Mouse (Mus musculus) small intestine, adult 2 months (tissue): ENCODE measurements around the gene Schip1. TPM values are rescaled to one million over a fixed set of nuclear protein-coding genes. Genes with fewer than 3 reads are reported as not detected.

Experiments
- H3K27ac ChIP-seq: fragments of 200-500 bp; 2 replicates; pipeline ENCODE4 v1.5.1; 2012; ENCODE audit warnings: low read depth, low read length, control low read depth, inconsistent platforms; ENCODE audit not compliant: insufficient read depth
- H3K27me3 ChIP-seq: fragments of 200-500 bp; 2 replicates; pipeline ENCODE4 v1.6.1; 2012; ENCODE audit warnings: mild to moderate bottlenecking, moderate library complexity, low read length, inconsistent platforms; ENCODE audit not compliant: control insufficient read depth, insufficient read depth
- H3K36me3 ChIP-seq: fragments of 200-500 bp; 2 replicates; pipeline ENCODE4 v1.6.1; 2012; ENCODE audit warnings: mild to moderate bottlenecking, low read length, control low read depth, inconsistent platforms; ENCODE audit not compliant: control insufficient read depth, insufficient read depth
- H3K4me1 ChIP-seq: fragments of 200-500 bp; 2 replicates; pipeline ENCODE4 v1.6.1; 2012; ENCODE audit warnings: low read length, inconsistent platforms, mixed read lengths; ENCODE audit not compliant: control insufficient read depth, insufficient read depth, insufficient read length
- H3K4me3 ChIP-seq: fragments of 200-500 bp; 2 replicates; pipeline ENCODE4 v1.5.1; 2012; ENCODE audit warnings: low read depth, mild to moderate bottlenecking, control low read depth, inconsistent platforms, low read length, moderate library complexity
- CTCF ChIP-seq: fragments of 200-500 bp; IDR thresholded peaks from 2 replicates; pipeline ENCODE4 v1.5.1; 2012; ENCODE audit warnings: low read depth, mild to moderate bottlenecking, control low read depth, inconsistent platforms, low read length, moderate library complexity, mixed read lengths; ENCODE audit not compliant: insufficient replicate concordance, insufficient read length; ENCODE audit errors: extremely low read depth
- POLR2A ChIP-seq: fragments of 200-500 bp; IDR thresholded peaks from 2 replicates; pipeline ENCODE4 v1.6.1; 2012; ENCODE audit warnings: low read depth, mild to moderate bottlenecking, control low read depth, inconsistent platforms, low read length, moderate library complexity
- WGBS: fragments of 180-500 bp; shearing (Covaris S2); methylation state at CpG from one replicate; pipeline ENCODE4 v1.1.7; 2018; 5-methylcytosine and 5-hydroxymethylcytosine counted together
- polyA plus RNA-seq: library from polyadenylated mRNA; depleted of rRNA; stranded (reverse); fragments of >200 nt; gene quantifications from 2 replicates; pipeline ENCODE4 v1.2.3, GENCODE M21; 2012; rRNA removed

Schip1 gene
- polyA plus RNA-seq, 1 experiment = 5.0 TPM

DNA sequence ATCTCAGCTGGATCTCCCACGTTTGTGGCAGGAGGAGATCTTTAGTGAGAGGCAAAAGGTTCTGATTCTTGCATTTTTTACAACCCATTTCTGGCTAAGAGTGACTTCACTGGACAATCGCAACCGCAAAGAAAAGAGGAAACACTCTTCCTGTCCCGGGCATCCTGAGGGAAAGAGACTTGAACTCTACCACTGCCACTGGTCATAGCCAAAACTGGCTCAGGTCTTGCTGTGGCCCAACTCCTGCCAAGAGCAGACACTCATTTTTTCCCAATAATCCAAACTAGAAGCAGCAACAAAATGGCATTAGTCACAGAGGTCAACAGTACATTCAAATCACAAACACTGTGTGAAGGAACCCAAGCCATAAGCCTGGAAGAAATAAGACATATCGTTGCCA lies 597.8 kb downstream of the Schip1 start:
- no peak for TF ChIP-seq POLR2A
- TF ChIP-seq CTCF = no peak
- no peak overlapping the region for H3K4me3 ChIP-seq
- no peaks in the 10 kb centered on the region for H3K36me3 ChIP-seq
- no peaks in the 10 kb centered on the region for H3K27me3 ChIP-seq
- H3K27ac ChIP-seq = no peak overlapping the region
- H3K4me1 ChIP-seq = no peaks in the 10 kb centered on the region
- WGBS = 71% methylated on average over 5 of the region's 5 CpGs

DNA sequence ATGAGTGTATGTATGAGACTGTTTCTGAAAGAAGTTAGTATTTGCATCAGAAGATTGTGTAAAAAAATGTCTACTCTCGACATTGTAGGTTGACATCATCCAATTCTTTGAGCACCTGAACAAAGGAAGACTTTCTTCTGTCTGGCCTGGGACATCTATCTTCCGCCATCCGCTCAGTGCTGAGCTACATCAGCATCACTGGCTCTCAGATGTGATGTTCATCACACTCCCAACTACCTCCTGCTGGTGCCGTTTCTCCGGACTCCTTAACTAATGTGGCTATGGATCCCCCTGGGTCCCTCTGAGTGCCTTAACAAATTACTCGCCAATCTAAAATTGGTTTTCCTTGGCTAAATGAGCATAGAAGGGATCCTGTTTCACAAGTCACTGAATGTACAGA lies 599.7 kb downstream of the Schip1 start:
- Histone ChIP-seq H3K4me3 (no peak overlapping the region), H3K36me3 (no peaks in the 10 kb centered on the region), H3K4me1 (no peaks in the 10 kb centered on the region), H3K27ac (no peak overlapping the region), H3K27me3 (no peaks in the 10 kb centered on the region)
- 88% methylated on average over 6 of the region's 6 CpGs for WGBS
- TF ChIP-seq POLR2A = no peak
- no peak for TF ChIP-seq CTCF

DNA sequence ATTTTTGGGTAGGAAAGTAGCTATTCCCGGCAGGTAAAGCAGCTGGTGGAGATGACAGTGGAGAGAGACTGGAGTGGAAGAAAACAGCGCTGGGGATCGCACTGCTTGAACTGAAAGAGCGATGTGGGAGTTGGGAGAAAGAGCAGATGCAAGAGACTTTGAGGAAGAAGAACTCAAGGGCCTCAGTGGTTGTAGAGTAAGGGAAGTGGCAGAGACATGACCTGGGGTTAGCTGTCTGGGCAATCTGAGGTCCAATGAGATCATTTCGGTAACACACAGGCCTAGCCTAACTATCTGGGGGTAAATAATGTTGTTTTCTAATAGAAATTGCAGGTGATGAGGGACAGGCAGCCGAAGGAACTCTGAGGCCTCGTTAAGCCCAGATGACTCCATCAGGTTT lies 601.8 kb downstream of the Schip1 start:
- no peaks in the 10 kb centered on the region for H3K27me3 ChIP-seq
- no peak overlapping the region for H3K27ac ChIP-seq
- no peak for TF ChIP-seq POLR2A
- no peak for TF ChIP-seq CTCF
- H3K36me3 ChIP-seq = no peaks in the 10 kb centered on the region
- H3K4me1 ChIP-seq = no peaks in the 10 kb centered on the region
- 85% methylated on average over 7 of the region's 7 CpGs for WGBS
- no peak overlapping the region for H3K4me3 ChIP-seq

DNA sequence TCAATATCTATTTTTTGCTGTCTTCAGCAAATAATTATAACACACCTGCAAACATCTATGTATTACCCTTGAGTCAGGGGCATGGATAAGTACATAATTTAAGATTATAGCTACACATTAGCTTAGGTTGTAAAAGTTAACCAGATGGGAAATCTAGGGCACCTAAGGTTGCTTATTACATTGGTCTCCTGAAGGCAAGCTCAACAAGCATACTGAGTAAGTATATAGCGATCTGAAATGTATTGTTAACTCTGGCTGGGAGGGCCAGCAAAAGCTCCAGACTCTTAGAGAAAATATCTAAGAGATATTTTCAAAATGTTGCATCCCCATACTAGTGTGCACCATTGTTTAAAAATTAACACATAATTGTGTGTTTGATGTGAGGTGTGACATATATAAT lies 603.2 kb downstream of the Schip1 start:
- H3K27ac ChIP-seq = no peak overlapping the region
- no peak overlapping the region for H3K4me3 ChIP-seq
- TF ChIP-seq POLR2A (no peak), CTCF (no peak)
- 69% methylated on average over 1 of the region's 1 CpGs for WGBS
- H3K4me1 ChIP-seq = no peaks in the 10 kb centered on the region
- no peaks in the 10 kb centered on the region for H3K36me3 ChIP-seq
- no peaks in the 10 kb centered on the region for H3K27me3 ChIP-seq

DNA sequence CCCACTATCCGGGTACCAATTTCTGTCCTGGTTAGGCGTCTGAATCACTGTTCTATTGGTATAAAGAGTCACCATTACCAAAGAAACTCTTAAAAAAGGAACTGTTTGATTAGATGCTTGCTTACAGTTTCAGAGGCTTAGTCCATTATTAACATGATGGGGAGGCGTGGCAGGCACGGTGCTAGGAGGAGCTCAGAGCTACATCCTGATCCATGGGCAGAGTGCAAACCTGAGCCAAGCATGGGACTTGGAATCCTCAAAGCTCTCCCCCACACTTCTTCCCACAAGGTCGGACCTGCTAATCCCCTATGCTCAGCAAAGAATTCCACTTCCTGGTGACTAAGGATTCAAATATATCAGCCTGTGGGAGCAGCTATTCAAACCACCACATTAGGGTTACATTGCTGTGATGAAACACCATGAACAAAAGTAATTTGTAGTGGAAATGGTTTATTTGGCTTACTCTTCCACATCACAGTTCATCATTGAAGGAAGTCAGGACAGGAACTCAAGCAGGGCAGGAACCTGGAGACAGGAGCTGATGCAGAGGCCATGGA lies 604.9 kb downstream of the Schip1 start:
- WGBS = 64% methylated on average over 5 of the region's 5 CpGs
- TF ChIP-seq POLR2A (no peak), CTCF (no peak)
- Histone ChIP-seq H3K4me1 (no peaks in the 10 kb centered on the region), H3K27ac (no peak overlapping the region), H3K4me3 (no peak overlapping the region), H3K27me3 (no peaks in the 10 kb centered on the region), H3K36me3 (no peaks in the 10 kb centered on the region)

DNA sequence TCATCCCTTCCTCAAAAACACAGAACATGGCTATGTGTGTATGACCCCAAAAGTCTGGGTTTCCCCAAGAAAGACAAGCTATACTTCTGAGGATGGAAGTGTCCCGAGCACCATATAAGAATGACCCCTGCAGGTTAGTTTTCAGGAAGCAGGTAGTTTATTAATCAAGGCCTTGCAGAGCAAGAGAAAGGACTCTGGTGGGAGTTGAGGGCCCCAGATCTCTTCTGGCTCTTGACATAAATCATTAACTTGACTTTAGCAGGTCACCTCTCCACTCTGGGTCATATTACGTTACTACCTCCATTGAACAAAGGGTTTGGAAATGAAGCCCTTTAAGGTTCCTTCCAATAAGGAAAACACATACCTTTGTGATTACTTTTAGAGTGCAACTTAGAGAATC lies 610.1 kb downstream of the Schip1 start:
- Histone ChIP-seq H3K4me1 (no peaks in the 10 kb centered on the region), H3K27me3 (no peaks in the 10 kb centered on the region), H3K36me3 (no peaks in the 10 kb centered on the region), H3K4me3 (no peak overlapping the region), H3K27ac (no peak overlapping the region)
- no peak for TF ChIP-seq POLR2A
- TF ChIP-seq CTCF = no peak
- 43% methylated on average over 2 of the region's 2 CpGs for WGBS

DNA sequence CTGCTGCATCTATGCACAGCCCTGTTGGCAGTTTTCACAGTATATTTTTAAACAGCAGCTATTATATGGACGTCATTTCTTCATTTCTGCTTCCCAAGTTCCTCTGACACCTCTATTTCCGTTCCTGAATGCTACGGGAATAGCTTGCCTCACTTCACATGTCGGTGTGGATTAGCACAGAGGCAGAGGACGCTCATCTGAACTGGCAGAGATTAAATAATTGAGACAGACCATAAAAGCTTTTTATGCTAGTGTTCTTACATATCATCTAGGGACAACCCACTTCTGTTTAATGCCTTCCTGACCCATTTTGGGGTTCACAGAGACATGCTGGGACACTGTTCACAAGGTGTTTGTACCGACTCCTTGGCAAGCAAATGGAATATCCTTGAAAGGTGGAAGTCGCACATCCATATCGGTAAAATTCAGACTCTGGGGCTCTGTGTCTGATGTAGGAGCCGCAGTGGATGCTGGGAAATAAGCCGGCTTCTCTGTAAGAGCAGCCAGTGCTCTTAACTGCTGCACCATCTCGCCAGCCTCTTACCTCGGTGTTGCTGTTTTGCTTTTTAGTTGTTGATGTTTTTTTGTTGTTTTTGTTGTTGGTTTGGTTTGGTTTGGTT lies 610.7 kb downstream of the Schip1 start:
- H3K27ac ChIP-seq = no peak overlapping the region
- WGBS = 88% methylated on average over 12 of the region's 12 CpGs
- no peaks in the 10 kb centered on the region for H3K27me3 ChIP-seq
- no peaks in the 10 kb centered on the region for H3K4me1 ChIP-seq
- no peaks in the 10 kb centered on the region for H3K36me3 ChIP-seq
- TF ChIP-seq CTCF (no peak), POLR2A (no peak)
- H3K4me3 ChIP-seq = no peak overlapping the region

Other genes with a start within 250 kb of the Schip1 start
- gene Iqcj, start 172.6 kb upstream of the Schip1 start, polyA plus RNA-seq = not detected in 2 replicates
- not detected in 2 replicates for gene Iqschfp, start 172.6 kb upstream of the Schip1 start, polyA plus RNA-seq